Mouse (Mus musculus): ENCODE results near the gene Nipal4. TPM values are rescaled to one million over a fixed set of nuclear protein-coding genes. Genes with fewer than 3 reads are reported as not detected.

Nipal4 gene
- total RNA-seq, 2 experiments from 2014 or later = 0.55 to 0.89 TPM

DNA sequence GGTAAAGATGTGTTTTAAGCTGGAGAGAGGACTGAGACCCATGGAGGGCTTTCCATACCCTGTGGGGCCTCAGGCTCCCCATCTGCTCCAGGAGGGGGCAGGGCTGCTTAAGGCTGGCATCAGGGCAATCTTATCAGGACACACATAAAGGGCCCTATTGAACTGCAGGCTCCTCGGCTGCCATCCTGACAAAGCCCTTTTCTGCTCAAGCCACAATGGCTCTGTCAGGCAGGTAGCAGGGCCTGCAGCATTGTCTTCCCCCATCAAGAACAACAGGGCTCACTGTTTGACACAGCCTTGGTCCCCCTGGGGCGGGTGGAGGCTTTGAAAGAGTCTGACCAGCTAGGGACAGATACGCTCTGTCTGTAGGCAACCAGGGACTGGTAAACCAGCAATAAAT lies 3.6 kb upstream of the Nipal4 start:
- DNase-seq = no peak
- intact Hi-C loops (cut with DNase I) = no loop called here

DNA sequence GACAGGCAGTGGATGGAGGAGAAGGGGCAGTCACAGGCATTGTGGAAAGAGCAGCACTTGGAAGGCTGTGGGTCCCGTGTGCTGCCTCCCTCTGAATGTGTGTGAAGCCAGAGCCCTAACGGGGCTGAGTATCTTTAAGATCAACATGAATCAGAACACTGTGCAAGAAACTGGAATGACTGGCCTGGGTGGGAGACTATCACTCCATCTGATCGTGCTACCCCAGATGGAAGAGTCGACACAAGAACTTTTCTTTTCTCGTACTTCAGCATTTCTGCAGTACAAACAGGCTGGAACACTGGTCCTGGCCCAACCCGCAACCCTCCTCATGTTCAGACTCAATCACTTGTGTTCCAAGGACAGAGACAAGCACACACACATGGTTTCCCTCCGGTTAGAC lies 2.2 kb upstream of the Nipal4 start:
- intact Hi-C loops (cut with DNase I) = loop anchor here (1.0 kb wide), 1 partner anchor 42 kb away; no protein-coding TSS in a partner anchor
- no peak for DNase-seq

DNA sequence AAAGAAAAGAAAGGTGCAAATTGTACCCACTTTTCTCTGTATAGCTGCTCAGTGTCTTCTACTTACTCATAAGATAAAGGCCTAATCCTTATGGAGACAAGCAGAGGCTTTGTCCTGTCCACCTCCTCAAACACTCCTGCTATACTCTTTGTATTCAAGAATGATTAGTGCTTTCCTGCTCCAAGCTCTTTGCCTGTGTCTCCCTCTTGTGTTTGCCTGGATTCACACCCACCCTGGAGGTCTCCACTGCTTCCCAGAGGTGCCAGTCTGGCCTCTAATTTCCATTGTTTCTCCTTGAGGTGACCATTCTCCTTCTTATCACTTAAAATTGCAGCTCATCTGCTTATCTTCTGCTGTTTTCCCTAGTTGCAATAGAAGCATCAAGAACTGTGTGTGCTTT lies 8.8 kb downstream of the Nipal4 start:
- DNase-seq = no peak
- intact Hi-C loops (cut with DNase I) = no loop called here

DNA sequence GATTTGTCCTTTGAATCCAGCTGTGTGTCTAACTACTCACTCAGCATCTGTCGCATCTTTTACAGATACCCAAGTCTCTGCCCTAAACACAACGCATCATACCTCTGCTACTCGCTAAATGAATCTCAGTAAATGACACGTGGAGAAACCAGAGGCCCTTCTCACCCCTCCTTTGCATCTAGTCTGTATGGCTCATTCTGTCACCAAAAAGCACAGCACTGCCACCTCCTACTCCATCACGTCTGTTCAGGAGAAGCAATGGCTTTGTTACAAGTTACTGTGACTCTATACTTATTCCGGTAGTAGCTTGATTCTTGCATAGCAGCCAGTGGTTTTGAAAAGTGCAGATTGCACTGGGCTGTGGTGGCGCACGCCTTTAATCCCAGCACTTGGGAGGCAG lies 9.4 kb downstream of the Nipal4 start:
- no peak for DNase-seq
- intact Hi-C loops (cut with DNase I) = no loop called here

DNA sequence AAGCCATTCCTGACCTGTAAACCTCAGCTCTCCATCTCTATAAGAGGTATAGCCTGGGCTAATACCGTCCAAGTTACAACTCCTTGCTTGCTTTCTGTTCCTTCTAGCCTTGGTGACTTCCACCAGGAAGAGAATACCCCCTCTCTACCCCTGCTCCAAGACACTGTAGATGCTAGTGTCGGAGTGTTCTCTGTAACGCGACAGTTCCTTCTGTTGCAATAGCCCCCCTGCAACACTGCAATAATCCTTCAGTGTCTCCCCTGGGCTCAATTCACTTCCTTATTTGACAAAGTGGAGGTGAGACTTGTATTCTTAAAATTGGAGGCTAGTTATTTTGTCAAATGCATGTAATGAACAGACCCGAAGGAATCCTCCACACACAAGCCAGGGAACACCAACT lies 19.7 kb downstream of the Nipal4 start:
- no peak for DNase-seq
- intact Hi-C loops (cut with DNase I) = no loop called here

DNA sequence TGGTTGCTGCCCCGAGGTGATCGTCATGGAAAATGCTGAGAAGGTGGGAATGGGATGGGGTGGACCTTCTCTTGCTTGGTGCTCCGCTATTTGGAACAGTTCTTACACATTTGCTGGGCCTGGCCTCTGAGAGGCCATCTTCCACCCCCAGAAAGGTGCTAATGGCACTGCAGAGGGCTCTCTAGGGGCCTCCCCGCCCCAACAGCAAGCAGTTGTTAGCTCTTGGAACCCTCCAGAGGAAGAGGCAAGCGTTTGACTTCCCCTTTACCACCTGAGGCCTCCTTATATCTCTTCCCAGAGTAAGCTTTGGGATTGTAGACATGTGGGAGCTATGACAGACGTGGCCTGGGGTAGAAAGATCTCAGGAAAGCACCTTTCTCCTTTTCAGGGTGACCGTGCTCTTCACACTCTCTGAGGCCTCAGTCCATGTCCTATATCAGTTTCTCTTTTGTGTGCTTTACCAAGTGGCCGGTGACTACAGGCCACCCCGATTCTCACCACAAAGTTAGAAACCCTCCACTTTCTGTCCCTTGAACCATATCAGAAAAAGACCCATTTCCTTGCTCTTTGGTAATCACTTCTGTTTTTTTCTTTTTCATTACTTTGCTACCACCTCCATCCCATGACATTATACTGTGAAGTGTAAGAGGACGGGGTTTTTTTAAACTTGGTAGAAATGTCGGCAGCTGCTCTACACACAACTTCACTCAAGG lies 21.0 kb downstream of the Nipal4 start:
- intact Hi-C loops (cut with DNase I) = no loop called here
- DNase-seq = no peak

DNA sequence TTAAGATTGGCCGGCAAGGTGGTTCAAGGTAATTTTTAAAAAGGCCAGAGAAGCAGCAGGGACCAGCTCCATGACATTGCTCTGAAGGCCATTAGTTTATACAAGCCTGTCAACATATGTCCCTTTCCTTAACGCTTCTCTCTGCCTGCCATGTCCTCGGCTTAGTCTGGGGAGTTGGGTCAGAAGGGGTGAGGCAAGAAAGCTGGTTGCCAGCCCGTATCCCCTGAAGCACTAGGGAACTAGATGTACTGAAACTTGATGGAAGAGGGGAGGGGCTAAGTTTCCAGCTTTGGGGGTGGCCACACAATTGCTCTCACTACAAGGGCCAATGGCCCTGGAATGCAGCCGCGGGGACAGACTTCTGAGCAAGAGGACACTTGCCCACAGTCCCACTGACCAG lies 23.0 kb downstream of the Nipal4 start:
- no peak for DNase-seq
- intact Hi-C loops (cut with DNase I) = no loop called here

DNA sequence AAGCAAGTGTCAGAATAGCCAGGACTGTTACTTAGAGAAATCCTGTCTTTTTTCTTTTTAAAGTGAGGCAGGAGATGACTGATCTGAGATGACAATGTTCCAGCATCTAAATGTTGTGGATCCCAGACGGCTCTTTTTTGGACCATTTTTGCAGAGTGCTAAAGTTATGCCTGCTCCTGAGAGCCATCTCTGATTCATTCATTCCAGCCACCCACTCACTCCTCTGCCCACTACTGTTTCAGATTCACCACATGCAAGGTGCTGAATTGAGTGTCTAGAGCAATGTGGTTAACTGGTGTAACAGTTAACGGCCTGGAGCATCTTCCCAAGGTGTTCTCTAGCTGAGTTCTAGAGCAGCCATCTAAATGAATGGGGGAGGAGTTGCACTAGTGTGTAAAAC lies 31.4 kb downstream of the Nipal4 start:
- intact Hi-C loops (cut with DNase I) = no loop called here
- no peak for DNase-seq

DNA sequence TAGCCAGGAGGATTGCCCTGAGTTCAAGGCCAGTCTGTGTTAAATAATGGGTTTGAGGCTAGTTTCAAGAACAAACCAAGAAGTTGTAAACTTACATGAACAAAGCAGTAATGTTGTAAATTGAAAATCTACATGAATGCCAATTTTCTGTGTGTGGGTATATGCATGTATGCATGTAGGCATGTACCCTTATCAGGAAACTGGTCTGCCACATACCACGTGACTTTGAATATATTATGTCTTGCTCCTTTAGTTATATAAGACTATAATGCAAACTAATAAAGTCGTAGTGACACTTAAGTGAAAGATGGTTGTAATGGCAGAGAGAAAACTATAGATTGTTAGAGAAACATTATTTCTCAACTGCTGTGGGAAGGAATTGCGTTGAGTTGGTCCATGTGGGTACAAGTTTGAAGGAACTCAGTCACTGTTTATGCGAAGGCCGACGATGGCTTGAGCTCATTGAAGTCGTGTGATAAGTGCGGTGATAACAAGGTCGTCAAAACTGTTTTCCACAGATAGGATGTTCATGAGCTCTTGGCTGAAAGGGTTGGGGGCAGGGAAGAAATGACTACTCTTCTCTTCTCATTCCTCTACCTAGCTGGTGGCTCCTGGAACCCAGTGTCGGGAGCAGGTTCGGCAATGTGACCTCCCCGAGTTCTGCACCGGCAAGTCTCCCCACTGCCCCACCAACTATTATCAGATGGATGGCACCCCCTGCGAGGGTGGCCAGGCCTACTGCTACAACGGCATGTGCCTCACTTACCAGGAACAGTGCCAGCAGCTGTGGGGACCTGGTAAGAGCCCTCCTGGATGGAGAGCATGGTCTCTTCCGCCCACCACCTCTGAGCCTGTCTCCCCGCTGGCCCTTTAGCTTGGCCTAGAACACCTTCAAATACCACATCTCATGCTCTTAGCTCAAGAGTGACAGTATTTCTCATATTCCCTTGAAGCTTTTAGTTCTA lies 35.0 kb downstream of the Nipal4 start:
- intact Hi-C loops (cut with DNase I) = no loop called here
- DNase-seq = no peak

DNA sequence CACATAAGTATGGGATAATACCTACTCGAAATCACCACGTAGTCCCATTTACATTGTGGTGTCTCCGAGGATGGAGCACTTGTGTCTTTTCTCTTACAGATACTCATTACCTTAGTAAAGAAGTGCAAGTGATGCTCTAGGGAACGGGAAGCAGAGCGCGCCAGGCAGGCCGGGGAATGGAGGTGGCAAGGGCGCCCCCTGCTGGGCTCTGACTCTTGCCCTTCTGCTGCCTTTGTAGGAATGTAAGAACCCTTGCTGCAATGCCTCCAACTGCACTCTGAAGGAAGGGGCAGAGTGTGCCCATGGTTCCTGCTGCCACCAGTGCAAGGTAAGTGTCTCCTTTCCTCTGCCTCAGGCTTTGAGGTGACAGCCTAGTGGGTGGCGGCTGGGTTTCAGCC lies 37.8 kb downstream of the Nipal4 start:
- DNase-seq = peak; percentile 84 to 90
- intact Hi-C loops (cut with DNase I) = loop anchor here (1.0 to 5.0 kb wide), 3 partner anchors 73 to 186 kb away; partner anchors contain the start of genes Adam19 and Lsm11

DNA sequence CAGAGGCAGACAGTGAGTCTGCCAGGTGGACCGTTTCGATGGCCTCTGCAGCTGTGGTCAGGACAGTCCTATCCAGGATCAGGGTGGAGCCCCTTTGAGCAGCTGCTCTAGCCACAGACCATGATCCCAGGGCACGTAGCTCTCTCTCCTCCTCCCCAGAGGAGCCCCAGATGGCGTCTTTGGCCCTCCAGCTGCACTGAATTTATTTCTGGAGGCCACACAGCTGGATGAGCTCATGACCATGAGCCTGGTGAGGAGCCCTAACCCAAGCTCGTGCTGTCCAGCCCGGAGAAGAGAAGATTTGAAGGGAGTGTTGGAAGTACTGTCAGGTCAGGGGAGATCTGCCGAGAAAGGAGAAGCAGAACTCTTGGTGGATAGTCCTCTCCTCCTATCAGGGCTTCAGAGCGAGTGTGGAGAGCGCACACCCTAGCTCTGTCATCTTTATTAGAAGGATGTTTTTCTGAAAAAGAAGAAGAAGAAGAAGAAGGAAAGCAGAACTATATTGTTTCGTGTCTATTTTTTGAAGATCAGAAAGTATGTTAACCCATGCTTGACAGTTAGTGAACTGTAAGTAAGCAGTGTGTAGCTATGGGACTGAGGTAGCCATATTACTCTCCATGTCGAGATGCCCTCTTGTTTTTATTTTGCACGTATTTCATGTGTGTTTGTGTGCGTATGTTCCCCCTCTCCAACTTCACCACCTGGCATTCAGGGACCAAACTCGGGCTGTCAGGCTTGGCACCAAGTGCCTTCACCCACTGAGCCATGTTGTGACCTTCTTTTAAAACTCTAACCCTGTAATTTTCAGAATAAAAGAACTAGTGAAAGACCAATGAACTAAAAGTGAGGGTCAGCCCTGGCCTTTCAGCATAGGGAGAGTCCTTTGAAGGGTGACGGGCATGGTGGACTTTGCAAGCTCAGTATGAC lies 38.4 kb downstream of the Nipal4 start:
- intact Hi-C loops (cut with DNase I) = loop anchor here (1.0 to 5.0 kb wide), 3 partner anchors 73 to 186 kb away; partner anchors contain the start of genes Adam19 and Lsm11
- peak; percentile 84 to 86 for DNase-seq

DNA sequence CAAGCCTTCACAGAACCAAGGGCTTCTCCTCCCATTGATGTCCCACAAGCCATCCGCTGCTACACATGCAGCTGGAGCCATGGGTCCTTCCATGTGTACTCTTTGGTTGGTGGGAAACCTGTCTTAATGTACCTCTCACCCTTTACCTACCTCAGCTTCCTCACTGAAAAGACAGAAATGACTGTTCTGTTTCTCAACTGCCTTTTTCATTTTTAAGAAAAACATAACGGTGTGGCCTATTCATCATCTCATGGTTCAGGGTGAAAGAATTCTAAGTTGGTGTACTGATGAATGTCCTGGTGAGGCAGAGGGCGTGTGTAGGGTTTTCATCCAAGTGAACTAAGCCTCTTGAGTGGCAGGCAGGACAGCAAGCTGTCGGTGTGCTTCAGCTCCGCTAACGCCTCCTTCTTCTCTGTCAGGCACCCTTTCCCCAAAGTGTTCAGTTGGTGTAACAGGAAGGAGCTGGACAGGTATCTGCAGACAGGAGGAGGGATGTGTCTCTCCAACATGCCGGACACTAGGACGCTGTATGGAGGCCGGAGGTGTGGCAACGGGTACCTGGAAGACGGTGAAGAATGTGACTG lies 39.4 kb downstream of the Nipal4 start:
- DNase-seq = no peak
- intact Hi-C loops (cut with DNase I) = loop anchor here (5.0 kb wide), 1 partner anchor 185 kb away; the partner anchor contains the start of gene Lsm11

DNA sequence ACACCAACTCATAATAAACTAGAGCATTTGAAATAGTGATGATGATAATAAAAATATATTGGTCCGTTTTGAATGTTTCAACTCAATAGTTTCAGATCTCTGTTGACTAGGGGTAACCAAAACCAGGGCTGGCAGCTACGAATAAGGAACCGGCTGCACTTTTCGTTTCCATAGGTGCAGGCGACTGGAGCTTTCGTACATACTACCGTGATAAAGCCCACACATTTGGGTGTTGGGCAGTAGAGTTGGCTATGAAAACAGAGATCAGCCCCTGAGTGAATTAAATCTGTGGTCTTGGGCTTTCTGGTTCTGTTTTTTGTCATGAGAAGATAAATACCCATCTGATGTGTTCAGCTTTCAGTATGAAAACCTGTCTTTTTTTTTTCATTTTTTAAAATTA lies 40.0 kb downstream of the Nipal4 start:
- intact Hi-C loops (cut with DNase I) = loop anchor here (5.0 kb wide), 1 partner anchor 184 kb away; the partner anchor contains the start of gene Lsm11
- DNase-seq = no peak

DNA sequence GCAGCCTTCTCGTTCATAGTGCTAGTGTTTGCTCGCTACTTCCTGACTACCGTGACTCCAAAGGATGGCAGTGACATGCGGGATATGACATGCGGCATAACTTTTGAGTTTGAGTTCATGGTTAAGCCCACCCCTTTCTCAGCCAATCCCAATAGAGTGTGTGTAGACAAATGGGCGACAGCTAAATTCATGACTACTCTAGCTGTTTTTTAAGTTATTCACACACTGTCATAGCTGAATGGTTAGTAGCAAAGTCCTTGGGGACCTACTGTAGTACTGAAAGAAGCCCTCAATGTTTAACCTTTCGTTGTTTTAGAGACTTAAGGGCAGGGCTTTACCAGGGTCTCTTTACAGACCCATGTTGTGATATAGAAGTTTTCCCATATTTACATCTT lies 40.5 kb downstream of the Nipal4 start:
- no peak for DNase-seq
- intact Hi-C loops (cut with DNase I) = loop anchor here (5.0 kb wide), 1 partner anchor 184 kb away; the partner anchor contains the start of gene Lsm11

DNA sequence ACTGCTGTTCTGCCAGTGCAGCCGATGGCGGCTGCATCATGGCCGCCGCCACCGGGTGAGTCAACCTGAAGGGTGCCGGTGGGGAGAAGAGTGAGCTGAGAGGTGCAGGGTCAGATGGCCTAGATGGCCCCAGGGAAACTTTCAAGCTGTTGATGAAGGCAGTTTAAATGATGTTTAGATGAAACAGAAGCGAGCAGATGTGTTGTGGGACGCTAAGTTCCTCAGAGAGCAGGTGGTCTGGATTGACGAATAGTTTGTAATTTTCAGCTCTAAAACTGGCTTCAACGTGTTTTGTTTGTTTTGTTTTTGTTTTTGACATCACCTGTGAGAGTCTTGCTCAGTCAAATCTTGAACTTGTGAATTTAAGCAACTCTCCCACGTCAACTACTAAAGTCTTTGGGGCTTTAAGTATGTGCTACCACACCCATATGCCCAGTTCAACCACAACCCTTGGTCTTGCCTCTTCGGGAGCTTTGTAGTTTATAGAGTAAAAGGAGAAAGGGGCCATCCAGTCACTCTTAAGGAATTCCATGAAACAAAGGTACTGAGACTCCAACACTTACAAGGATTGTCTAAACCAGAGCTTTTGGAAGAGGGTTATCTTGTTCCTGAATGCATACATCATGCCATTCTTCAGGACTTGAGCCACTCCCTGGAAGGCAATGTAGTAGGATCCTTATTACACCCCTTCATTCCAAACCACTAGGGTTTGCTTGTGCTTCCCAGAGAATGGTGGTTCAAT lies 41.0 kb downstream of the Nipal4 start:
- intact Hi-C loops (cut with DNase I) = loop anchor here (5.0 kb wide), 1 partner anchor 183 kb away; the partner anchor contains the start of gene Lsm11
- no peak for DNase-seq

DNA sequence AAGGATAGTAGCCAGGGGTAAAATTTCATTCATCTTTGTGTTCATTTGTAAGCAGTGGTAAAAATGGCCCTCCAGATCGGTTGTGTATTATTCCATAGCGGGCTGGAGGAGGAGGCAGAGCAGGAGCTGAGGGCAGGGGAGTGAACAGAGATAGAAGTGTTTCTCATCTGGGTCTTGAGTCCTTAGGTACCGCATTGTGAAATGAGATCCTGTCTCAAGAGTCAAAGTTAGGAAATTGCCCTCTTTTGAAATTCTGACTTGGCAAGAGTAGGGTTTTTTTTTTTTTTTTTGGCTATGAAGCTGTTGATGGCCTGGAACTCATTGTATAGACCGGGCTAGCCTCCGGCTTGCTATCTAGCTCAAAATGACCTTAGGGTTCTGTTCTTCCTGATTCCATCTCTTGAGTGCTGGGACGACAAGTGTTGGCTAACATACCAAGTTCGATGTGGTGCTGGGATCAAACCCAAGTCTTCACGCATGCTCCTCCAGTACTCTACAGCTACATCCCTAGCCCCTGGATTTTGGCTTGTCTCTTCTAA lies 42.9 kb downstream of the Nipal4 start:
- intact Hi-C loops (cut with DNase I) = loop anchor here (2.0 kb wide), 1 partner anchor 55 kb away; no protein-coding TSS in a partner anchor
- DNase-seq = no peak

DNA sequence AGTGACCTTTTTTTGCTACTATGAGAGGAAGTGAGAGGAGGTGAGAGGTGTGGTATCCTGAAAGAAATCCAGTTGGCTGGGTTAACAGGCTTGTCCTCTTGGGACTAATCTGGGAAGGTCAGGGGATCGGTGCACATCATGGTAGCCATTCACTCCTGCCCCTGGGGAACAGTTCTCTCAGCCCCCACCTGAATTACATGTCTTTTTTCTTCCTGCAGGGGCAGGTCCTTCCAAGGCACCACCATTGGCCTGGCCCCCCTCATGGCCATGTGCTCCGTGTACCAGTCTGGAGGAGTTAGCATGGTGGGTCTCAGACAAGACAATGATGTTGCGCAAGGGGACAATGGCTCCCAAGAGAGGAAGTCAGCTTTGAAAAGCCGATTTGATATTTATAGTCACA lies 43.4 kb downstream of the Nipal4 start:
- no peak for DNase-seq
- intact Hi-C loops (cut with DNase I) = loop anchor here (2.0 kb wide), 1 partner anchor 54 kb away; no protein-coding TSS in a partner anchor

DNA sequence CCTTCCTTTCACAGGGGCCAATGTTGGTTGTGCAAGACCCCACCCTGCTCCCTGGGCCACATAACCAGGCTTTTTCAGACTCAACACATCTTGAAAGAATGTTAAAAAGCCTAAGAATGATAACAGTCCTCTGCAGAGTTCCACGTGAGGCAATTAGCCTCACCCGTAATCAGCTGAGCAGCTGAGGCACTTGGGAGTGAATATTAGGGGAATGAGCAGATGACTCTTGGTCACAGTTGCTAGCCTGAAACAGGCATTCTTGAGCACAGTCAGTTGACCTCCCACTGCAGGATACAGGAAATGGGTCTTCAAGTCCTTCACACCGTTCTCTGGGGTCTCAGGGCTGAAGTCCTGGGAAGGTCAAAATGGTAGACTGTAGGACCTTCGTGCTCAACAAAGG lies 44.6 kb downstream of the Nipal4 start:
- DNase-seq = no peak
- intact Hi-C loops (cut with DNase I) = loop anchor here (2.0 kb wide), 1 partner anchor 53 kb away; no protein-coding TSS in a partner anchor

DNA sequence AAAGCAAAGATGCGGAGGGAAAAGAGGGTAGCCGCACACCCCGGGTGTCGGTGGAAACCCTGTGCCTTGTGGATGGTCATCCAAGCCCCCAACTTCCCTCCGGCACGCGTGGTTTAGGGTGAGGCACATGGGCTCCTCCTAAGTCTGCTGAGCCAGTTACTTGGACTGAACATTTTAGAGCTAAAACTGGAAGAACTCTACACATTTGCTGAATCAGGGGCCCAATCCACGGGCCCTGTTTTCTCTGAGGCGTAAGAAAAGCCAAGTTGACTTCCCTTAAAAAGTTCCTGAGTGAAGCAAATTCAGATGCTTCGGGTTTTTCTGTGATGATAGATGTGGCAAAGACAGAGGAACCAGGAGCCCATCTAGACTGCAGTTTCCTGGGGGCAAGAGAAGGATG lies 46.2 kb downstream of the Nipal4 start:
- intact Hi-C loops (cut with DNase I) = no loop called here
- DNase-seq = no peak
